In the genomic region with DNA sequence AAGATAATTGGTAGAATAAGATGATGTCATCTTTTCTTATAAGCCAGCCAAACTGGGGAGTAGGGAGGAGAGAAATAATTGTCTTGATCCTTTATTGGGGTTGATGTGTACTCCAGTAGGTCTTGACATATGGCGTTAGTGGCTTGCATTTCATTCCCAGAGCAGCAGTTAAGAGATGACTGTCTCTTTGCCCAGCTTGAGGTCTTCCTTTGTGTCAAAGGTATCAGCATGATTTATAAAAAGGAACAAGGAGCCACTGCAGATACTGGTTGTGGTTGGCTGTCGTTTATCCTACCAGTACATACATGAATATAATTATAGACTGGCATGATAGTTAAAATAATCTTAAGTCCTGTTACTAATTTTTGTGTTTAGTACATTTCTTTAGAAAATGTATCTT, we compare ENCODE assay signal across 26 mouse cellular contexts.
DNase-seq lines count a peak whose midpoint lies in the region; ATAC-seq lines count a peak whose summit lies in the region.
"Had no signal": no experiment of that assay in that cellular context is flagged by ENCODE, and none has a peak within 500 bp of the region (broad histone marks: within the 10 kb centered on the region; RNA-seq: fewer than 3 reads in every experiment).

No protein-coding gene starts in this region.

- ATAC-seq in forebrain, embryonic 14.5 days, result no peak
- ATAC-seq in forebrain, embryonic 11.5 days (replicated peaks; ENCODE audit: low FRiP score), result no peak
- ATAC-seq: intestine, embryonic 16.5 days; lung, postnatal 0 days; midbrain, embryonic 15.5 days had no signal

- intact Hi-C loops in heart, postnatal 14 days (cut with DNase I), result no loop called here

- 0 out of 2 replicates have a peak, but pooled peaks cover 3% of the 10 kb centered on the region for H3K4me1 ChIP-seq in forebrain, embryonic 14.5 days (ENCODE audit: control insufficient read depth, insufficient read depth, low read length)
- no peaks in the 10 kb centered on the region for H3K4me1 ChIP-seq in forebrain, embryonic 11.5 days (replicated peaks; ENCODE audit: control insufficient read depth, insufficient read depth, low read length)
- H3K4me1 ChIP-seq: limb, embryonic 10.5 days; limb, embryonic 15.5 days had no signal

- no peaks in the 10 kb centered on the region for H3K36me3 ChIP-seq in forebrain, embryonic 14.5 days (ENCODE audit: control insufficient read depth, insufficient read depth, low read length)
- H3K36me3 ChIP-seq in forebrain, embryonic 11.5 days (ENCODE audit: control insufficient read depth, insufficient read depth, low read length), result no peaks in the 10 kb centered on the region
- H3K36me3 ChIP-seq: forebrain, embryonic 12.5 days; limb, embryonic 15.5 days; midbrain, embryonic 15.5 days had no signal

- no peak overlapping the region for H3K27ac ChIP-seq in forebrain, embryonic 14.5 days (ENCODE audit: low read depth, low read length)
- no peak overlapping the region for H3K27ac ChIP-seq in forebrain, embryonic 11.5 days (ENCODE audit: low read depth, low read length)
- H3K27ac ChIP-seq: embryonic facial prominence, embryonic 13.5 days; forebrain, embryonic 12.5 days; limb, embryonic 10.5 days; limb, embryonic 15.5 days; liver, embryonic 13.5 days had no signal

- no peaks in the 10 kb centered on the region for H3K27me3 ChIP-seq in forebrain, embryonic 14.5 days (replicated peaks; ENCODE audit: control insufficient read depth, insufficient read depth, low read length)
- H3K27me3 ChIP-seq in forebrain, embryonic 11.5 days (ENCODE audit: control insufficient read depth, insufficient read depth, low read length), result no peaks in the 10 kb centered on the region
- H3K27me3 ChIP-seq: embryonic facial prominence, embryonic 13.5 days; forebrain, embryonic 12.5 days; limb, embryonic 15.5 days; liver, embryonic 13.5 days; megakaryocyte, embryonic 14.5 days; midbrain, embryonic 15.5 days had no signal

- peak; percentile 37 for DNase-seq in forebrain, embryonic 14.5 days (ENCODE audit: low spot score)
- no peak for DNase-seq in forebrain, embryonic 11.5 days (ENCODE audit: low spot score)
- DNase-seq in MEL-GATA-1-ER (ENCODE audit: extremely low read depth, low read depth) (peak; percentile 39), adipocyte (ENCODE audit: low spot score) (no peak)
- DNase-seq in cerebellum, adult 8-10 months, result peak; percentile 51
- peak; percentile 9 to 46 for DNase-seq in cerebellum, postnatal 36 days
- no peak for DNase-seq in heart, postnatal 14 days
- DNase-seq: adrenal gland, adult 8-10 months; embryo, embryonic 11 days; gastrocnemius, postnatal 14 days; kidney, adult 9 months; kidney, postnatal 10 days; layer of hippocampus, adult 9-11 months; liver, embryonic 13.5 days; lung, adult 18-20 months; lung, postnatal 4 days; spleen, adult 18-20 months; thymus, postnatal 4 days had no signal

- H3K4me3 ChIP-seq in forebrain, embryonic 14.5 days (ENCODE audit: low read depth, low read length), result no peak overlapping the region
- no peak overlapping the region for H3K4me3 ChIP-seq in forebrain, embryonic 11.5 days (ENCODE audit: low read depth, low read length)
- H3K4me3 ChIP-seq: embryonic facial prominence, embryonic 13.5 days; forebrain, embryonic 12.5 days; limb, embryonic 10.5 days; limb, embryonic 15.5 days; liver, embryonic 13.5 days; megakaryocyte, embryonic 14.5 days; midbrain, embryonic 15.5 days had no signal

- H3K9ac ChIP-seq in forebrain, embryonic 14.5 days (ENCODE audit: low read length), result no peak overlapping the region
- H3K9ac ChIP-seq in forebrain, embryonic 11.5 days (ENCODE audit: low read length), result no peak overlapping the region
- H3K9ac ChIP-seq: embryonic facial prominence, embryonic 13.5 days; forebrain, embryonic 12.5 days; limb, embryonic 15.5 days; liver, embryonic 13.5 days; midbrain, embryonic 15.5 days had no signal

- WGBS in forebrain, embryonic 14.5 days, result 41% methylated on average over 2 of the region's 2 CpGs
- 72% methylated on average over 2 of the region's 2 CpGs for WGBS in forebrain, embryonic 11.5 days

- no peaks in the 10 kb centered on the region for H3K9me3 ChIP-seq in forebrain, embryonic 14.5 days (replicated peaks; ENCODE audit: control insufficient read depth, low read length)
- H3K9me3 ChIP-seq in forebrain, embryonic 11.5 days (ENCODE audit: control insufficient read depth, low read length), result no peaks in the 10 kb centered on the region
- H3K9me3 ChIP-seq: embryonic facial prominence, embryonic 13.5 days; forebrain, embryonic 12.5 days; limb, embryonic 10.5 days; limb, embryonic 15.5 days; liver, embryonic 13.5 days; megakaryocyte, embryonic 14.5 days; midbrain, embryonic 15.5 days had no signal

- no peak overlapping the region for H3K4me2 ChIP-seq in forebrain, embryonic 14.5 days (ENCODE audit: low read length)
- H3K4me2 ChIP-seq in forebrain, embryonic 11.5 days (ENCODE audit: low read depth, low read length, severe bottlenecking), result no peak overlapping the region
- H3K4me2 ChIP-seq: embryonic facial prominence, embryonic 13.5 days; forebrain, embryonic 12.5 days; limb, embryonic 15.5 days; liver, embryonic 13.5 days; midbrain, embryonic 15.5 days had no signal

Comparison
In these comparisons a context has a peak if more than half of its experiments do, and no peak if none do; other contexts are left out.
1. DNase-seq: peak in forebrain, embryonic 14.5 days (single experiment), MEL-GATA-1-ER (single experiment), cerebellum, adult 8-10 months (single experiment) and cerebellum, postnatal 36 days (2 of 2); none in forebrain, embryonic 11.5 days (single experiment), adipocyte (single experiment) and heart, postnatal 14 days (0 of 2).